Mouse (Mus musculus): ENCODE data around the gene Adig. TPM values are rescaled to one million over a fixed set of nuclear protein-coding genes. Genes with fewer than 3 reads are reported as not detected.

Gene Adig
- not detected in 2 replicates for polyA plus RNA-seq (2012; rRNA removed)

GRCm38 (mm10) chr2:158501836-158502812 lies at the start of gene Adig:
Gene Adig, plus strand, starts transcription at chr2:158502612.

GRCm38 (mm10) chr2:158512528-158512927 lies 10.1 kb downstream of the Adig start, which contains the start of gene Arhgap40:
Gene Arhgap40, plus strand, starts transcription at chr2:158512796.

Other genes with a start within 250 kb of the Adig start
- gene Bpi, start 244.5 kb upstream of the Adig start, polyA plus RNA-seq (2012; rRNA removed) = not detected in 2 replicates
- gene Lbp, start 196.1 kb upstream of the Adig start, polyA plus RNA-seq (2012; rRNA removed) = 2.6 and 4.3 TPM in 2 replicates
- gene Snhg11, start 127.0 kb upstream of the Adig start, polyA plus RNA-seq (2012; rRNA removed) = 784 and 928 TPM in 2 replicates
- gene Ralgapb, start 92.8 kb upstream of the Adig start, polyA plus RNA-seq (2012; rRNA removed) = 34.0 and 36.1 TPM in 2 replicates
- 1.6 and 2.4 TPM in 2 replicates for gene Arhgap40, start 10.2 kb downstream of the Adig start, polyA plus RNA-seq (2012; rRNA removed)
- 76.2 and 93.5 TPM in 2 replicates for gene Slc32a1, start 108.2 kb downstream of the Adig start, polyA plus RNA-seq (2012; rRNA removed)
- gene Actr5, start 122.3 kb downstream of the Adig start, polyA plus RNA-seq (2012; rRNA removed) = 10.2 and 11.5 TPM in 2 replicates
- gene Ppp1r16b, start 162.8 kb downstream of the Adig start, polyA plus RNA-seq (2012; rRNA removed) = 8.8 and 10.4 TPM in 2 replicates

Measured in central nervous system, embryonic 18 days (tissue).